Mouse (Mus musculus) adrenal gland, adult (tissue): ENCODE measurements around the gene Mkrn3.

ENCODE experiments used
- DNase-seq, 2 experiments: peaks; one replicate each; pipeline ENCODE4 v3.0.0; 2022 to 2023; ENCODE audit warnings: low spot score in 1 of 2; ENCODE audit not compliant: inconsistent age in 2 of 2

Mkrn3 gene

DNA sequence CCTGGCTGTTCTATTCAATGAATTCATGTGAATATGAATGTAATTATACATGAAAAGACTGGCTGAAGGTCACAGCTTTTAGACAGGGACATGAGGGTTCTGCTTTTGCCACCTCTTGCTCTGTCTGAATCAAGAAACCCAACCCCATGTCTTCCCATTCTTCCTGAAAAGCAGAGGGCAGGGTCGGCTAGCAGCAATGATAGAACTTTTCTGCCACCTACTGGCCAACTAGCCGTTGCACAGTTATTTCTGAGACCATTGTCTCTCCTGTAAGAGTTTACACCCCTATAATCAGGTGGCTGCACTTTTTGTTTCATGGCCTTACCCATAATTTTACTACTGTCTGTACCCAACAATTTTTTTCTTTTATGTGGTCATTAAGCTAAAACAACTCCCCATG is 37.5 kb downstream of the Mkrn3 start:
- peak; percentile 38 to 86 for DNase-seq

DNA sequence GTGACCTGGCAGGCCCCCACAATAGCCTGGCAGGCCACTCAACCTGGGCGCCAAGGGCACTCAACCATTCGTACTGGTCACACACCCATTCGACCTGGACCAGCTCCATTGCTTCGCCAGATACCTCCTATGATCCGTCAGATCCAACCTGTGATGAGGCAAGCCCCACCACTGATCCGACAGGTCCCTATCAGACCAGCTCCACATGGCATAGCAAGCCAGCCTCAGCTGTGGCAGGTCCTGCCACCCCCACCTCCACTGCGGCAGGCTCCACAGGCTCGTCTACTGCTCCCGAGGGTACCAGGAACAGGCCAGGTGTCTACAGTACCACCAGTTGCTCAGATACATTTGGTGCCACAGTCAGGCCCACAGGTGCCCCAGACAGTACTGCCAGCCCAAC is 41.4 kb downstream of the Mkrn3 start:
- peak in 1 of 2 experiments; percentile 20 for DNase-seq

DNA sequence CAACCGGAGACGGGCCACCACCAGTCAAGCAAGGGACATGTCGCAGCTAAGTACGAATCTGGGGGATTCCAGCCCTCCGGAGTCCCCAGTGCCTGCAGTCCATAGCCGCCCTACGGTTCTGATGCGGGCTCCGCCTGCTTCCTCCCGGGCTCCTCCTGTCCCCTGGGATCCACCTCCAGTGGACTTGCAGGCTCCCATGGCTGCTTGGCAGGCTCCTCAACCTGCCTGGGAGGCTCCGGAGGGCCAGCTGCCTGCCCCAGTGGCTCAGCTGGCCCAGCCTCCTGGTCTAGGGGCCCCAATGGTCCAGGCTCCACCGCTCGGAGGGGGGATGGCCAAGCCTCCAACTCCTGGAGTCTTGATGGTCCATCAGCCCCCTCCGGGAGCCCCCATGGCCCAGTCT is 42.6 kb downstream of the Mkrn3 start:
- DNase-seq, result no peak

DNA sequence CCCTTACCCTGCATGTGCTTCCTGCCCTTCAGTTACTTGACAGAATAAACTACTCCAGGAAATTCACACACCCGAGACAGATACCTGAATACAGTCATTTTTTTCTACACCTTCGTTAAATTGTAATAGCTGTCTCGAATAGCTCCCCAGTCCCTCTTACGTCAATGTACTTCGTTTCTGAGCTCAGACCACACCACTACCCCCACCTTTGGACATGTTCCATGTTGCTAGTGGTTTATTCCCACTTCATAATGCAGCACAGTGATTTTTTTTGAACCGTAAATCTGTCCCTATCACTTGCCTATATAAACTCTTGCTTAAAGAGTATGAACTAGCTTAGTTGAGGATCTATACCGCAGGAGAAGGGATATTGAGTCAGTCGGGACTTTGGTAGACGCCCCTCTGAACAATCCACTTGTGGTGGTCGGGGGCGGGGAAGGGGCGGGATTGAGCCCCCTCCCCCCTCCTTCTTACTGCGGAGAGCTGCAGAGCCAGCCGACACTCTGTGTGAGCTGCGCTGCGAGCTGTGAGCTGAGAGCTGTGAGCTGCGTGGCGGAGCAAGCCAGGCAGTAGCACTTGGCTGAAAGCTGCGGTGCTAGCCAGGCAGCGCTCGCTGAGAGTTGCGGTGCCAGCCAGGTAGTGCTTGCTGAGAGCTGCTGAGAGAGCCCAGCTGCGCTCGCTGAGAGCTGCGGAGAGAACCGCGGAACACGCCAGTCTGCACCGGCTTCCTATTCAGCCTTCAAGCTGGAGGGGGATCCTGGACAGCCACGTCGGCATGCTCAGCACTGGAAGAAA is 43.2 kb downstream of the Mkrn3 start, which contains the start of gene Magel2:
TSS of gene Magel2 (plus strand) at position 501 of the 795 bp plus-strand sequence.
- peak; percentile 33 to 78 for DNase-seq

DNA sequence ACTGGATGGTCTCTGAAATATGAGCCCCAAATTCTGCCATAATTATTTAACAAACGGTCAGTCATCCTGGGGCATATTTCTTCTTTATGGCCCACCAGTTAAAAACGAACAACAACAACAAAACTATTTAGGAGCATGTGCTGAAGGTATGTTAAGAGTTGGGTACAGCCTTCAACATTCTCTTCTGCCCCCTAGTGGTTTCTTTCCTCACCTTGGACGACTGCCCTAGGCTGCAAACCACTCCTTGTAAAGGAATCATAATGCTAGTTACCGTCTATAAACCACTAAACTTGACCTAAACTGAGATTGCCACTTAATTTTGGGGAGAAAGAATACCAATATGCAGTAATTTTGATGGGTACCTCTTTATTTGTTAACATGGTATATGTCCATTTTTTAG is 44.3 kb downstream of the Mkrn3 start:
- peak; percentile 24 to 87 for DNase-seq
